Mouse (Mus musculus) ES-E14 (cell line): ENCODE results near the gene Itga9.

Experiments
- CHD2 ChIP-seq: IDR thresholded peaks from 2 replicates; pipeline ENCODE4 v1.6.1; 2014; ENCODE audit warnings: mild to moderate bottlenecking, low read depth, low read length, inconsistent platforms
- HCFC1 ChIP-seq: IDR thresholded peaks from 2 replicates; pipeline ENCODE4 v1.6.1; 2012; ENCODE audit warnings: low read length, inconsistent platforms, borderline replicate concordance; ENCODE audit not compliant: insufficient read depth
- MAFK ChIP-seq: IDR thresholded peaks from 2 replicates; pipeline ENCODE4 v1.6.1; 2014; ENCODE audit warnings: mild to moderate bottlenecking, low read depth, low read length, inconsistent platforms; ENCODE audit not compliant: insufficient read depth
- ZC3H11A ChIP-seq: IDR thresholded peaks from 2 replicates; pipeline ENCODE4 v1.6.1; 2012; ENCODE audit warnings: low read depth, mild to moderate bottlenecking, inconsistent platforms, low read length, borderline replicate concordance
- ZNF384 ChIP-seq: IDR thresholded peaks from 2 replicates; pipeline ENCODE4 v1.6.1; 2012; ENCODE audit warnings: low read depth, low read length, inconsistent platforms

- no peak for TF ChIP-seq ZNF384
- no peak for TF ChIP-seq CHD2
- no peak for TF ChIP-seq ZC3H11A
- no peak for TF ChIP-seq MAFK
- no peak for TF ChIP-seq HCFC1
Measured at GRCm38 (mm10) chr9:118949124-118949523, 342.6 kb downstream of the Itga9 start.
